Mouse (Mus musculus): ENCODE results near the gene Fiz1. TPM values are rescaled to one million over a fixed set of nuclear protein-coding genes. Genes with fewer than 3 reads are reported as not detected.

The Fiz1 gene
- total RNA-seq, 2 experiments from 2014 or later = 19.6 to 25.1 TPM

DNA sequence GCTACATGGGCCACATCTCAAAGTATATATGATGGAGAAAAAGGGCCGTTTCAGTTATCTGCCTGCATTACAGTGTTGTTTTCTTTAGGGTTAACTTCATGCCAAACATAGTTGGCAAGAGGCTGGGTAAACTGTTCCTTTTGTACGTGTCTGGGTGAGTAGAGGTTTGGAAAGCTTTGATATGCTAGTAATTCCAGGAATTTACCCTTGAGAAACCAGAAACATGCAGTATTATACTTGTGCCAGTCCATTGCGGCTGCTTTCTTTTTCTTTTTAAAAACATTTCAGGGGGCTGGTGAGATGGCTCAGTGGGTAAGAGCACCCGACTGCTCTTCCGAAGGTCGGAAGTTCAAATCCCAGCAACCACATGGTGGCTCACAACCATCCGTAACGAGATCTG is 17.6 kb downstream of the Fiz1 start:
- no peak for DNase-seq

DNA sequence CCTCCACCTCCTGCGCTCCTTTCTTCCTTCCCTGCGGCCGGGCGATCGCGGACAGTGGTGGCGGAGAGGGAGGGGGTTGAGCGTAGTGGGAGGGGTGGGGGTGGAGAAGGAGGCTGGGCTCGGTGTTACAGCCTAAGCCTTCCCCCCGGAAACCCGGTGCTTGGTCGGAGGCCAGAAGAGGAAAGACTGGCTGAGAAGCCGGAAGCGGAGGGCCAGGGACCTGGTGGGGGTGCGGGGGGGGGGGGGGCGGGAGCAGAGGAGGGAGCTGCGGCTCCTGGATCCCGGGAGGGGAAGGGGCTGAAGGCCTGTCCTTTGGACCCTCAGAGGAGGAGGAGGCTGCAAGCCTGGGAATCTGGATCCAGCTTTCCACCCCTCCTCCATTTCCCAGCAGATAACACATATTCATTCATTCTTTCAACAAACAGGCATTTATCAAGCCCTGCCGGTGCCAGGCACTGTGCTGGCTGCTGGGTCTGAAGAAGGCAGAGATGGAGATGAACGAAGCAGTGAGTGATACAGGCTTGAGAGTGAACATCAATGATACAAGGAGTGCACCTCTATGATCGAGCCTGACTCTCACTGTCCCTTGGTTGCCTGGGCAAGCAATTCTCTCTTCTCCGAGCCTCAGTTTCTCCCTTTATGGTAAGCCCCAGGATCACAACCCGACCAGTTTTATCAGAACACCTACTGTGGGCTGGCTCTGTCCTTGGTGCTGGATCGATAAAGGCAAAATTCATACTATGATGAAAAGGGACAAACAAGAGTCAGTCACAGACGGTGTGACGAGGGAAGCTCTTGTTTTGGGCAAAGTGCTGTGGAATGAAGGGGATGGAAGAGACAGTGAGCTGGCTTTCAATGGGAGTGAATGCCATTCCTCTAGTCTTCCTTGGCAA is 18.2 kb downstream of the Fiz1 start, which contains the start of gene Zfp579:
TSS of gene Zfp579 (minus strand) at position 156 of the 893 bp plus-strand sequence.
- peak; percentile 91 to 93 for DNase-seq

DNA sequence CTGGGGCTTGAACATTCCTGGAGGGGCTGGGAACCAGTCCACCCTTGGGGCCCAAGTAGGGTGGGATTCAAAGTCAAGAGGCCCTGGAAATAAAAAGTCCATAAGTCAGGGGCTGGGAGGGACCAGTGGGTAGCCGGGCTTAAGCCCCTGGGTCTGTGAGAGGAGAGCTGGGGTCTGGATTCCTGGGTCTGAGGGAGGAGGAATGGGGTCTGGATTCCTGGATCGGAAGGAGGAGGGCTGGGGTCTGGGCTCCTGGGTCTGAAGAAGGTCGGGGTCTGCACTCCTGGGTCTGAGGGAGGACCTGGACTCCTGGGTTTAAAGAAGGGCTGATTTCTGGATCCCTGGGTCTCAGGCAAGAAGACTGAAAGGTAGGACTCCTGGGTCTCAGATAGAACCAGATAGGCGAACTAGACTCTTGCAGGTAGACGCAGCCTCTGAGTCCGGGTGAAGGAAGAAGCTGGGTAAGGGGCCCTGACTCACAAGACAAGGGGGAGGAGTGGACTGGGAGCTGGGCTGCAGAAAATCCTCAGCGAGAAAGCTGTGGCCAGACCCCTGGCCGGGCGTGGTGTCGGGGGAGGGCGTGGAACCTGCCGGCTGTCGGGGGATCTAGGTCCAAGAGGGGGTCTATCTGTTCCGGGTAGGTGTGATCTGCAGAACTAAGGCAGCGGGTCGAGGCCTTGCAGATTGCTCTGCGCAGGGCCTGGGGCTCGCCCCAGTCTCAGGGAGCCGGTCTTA is 19.1 kb downstream of the Fiz1 start:
- DNase-seq = no peak

DNA sequence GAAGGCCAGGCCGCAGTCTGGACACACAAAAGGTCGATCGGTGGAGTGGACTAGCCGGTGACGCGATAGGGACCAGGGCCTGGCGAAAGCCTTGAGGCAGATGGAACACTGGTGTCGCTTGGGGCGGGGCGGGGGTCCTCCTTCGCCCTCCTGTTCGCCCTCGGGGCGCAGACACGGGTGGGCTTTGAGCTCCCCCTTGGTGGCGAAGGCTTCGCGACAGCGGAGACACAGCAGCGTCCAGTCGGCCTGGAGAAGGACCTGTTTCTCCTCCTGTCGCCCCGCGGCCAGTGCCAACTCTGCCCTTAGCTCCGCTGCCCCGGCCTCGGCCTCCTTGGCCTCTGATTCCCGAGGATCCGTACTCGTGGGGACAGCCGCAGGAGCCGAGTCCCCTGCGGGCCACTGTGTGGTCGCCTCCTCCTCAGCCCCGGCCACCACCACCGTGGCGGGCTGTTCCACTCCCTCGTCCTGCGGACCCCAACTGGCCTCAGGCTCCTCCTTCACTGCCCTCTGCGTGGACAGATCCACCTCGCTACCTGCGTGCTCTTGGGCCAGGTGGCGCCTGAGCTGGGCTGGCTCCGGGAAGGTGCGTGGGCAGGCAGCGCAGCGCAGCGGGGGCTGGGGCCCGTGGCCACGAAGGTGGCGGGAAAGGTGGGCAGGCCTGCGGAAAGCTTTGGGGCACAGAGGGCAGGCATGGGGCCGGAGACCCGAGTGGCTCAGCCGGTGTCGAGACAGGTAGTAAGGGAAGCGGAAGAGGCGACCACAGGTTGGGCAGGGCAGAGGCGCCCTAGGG is 20.3 kb downstream of the Fiz1 start:
- DNase-seq = no peak

DNA sequence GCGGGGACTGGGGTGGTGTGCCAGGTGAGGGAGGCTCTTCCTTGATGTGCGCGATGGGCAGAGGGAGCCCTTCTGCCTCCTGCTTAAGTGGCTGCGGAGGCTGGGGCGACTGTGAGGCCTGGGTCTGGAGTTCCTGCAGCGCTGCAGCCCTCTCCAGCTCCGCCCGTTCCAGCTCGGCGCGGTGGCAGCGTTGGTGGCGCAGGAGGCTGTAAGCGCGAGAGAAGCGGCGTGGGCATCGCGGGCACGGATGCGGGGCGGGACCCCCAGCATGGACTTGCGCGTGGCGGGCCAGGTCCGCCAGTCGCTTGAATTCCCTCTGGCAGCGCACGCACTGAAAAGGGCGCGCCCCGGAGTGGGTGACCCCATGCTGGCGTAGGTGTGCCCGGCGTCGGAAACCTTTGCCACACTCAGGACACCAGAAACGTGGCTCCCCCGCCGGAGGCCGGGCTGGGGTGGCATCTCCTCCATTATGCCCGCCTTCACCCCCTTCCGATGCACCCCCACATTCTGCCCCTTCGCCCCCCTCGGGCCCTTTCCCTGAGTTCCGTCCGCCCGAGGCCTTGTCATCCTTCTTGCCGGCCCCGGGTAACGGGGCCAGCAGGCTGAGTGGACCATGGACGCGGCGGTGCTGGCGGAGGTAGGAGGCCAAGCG is 21.0 kb downstream of the Fiz1 start:
- DNase-seq = no peak

DNA sequence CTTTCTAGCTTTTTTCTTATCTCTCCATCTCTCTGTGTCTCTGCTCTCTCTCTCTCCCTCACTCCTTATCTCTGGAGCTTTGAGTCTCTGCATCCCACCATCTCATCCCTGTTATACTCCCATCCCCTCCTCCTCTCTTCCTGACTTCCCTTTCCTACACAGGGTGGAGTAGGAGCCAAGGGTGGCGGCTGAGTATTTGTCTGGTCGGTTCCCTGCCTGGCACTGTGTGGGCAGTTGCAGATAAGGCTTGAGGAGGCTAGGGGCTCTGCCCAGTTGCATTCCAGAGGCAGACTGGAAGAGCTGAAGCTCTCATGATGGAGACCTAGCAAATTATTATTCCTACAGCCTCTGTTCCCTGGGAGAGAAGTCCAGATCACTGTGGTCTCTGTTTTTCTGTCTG is 26.2 kb downstream of the Fiz1 start:
- DNase-seq = no peak

DNA sequence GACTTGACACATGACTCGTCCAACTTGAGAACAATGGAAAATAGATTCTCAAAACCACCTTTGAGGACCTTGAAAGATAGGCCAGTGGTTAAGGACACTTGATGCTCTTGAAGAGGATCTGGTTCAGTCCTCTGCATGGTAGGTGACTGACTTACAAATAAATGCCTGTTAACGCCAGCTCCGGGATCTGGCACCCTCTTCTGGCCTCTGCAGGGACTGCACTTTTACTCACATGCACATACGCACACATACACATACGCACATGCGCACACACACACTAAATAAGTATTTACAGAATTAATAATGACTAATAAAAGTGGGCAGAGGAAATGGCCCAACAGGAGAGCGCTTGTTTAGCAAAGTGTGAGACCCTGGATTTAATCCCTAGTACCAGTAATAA is 37.7 kb downstream of the Fiz1 start:
- DNase-seq = no peak

DNA sequence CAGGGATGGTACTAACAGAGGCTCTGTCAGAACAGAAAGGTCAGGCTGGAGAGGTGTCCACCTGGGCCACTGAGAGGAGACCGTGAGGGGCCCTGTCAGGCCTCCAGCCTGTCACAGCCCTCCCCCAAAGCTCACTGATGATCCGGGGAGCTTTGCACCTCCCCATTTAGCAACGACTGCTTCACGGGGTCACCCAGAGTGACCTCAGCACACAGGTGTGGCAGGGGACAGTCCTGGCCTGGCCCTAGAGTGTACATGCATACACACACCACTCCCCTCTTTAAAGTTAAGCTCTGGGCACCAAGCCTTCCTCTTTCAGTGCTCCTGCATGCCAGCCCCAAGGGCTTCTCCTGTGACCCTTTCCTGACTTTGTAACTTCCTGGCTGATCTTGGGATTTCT is 39.0 kb downstream of the Fiz1 start:
- DNase-seq = no peak

DNA sequence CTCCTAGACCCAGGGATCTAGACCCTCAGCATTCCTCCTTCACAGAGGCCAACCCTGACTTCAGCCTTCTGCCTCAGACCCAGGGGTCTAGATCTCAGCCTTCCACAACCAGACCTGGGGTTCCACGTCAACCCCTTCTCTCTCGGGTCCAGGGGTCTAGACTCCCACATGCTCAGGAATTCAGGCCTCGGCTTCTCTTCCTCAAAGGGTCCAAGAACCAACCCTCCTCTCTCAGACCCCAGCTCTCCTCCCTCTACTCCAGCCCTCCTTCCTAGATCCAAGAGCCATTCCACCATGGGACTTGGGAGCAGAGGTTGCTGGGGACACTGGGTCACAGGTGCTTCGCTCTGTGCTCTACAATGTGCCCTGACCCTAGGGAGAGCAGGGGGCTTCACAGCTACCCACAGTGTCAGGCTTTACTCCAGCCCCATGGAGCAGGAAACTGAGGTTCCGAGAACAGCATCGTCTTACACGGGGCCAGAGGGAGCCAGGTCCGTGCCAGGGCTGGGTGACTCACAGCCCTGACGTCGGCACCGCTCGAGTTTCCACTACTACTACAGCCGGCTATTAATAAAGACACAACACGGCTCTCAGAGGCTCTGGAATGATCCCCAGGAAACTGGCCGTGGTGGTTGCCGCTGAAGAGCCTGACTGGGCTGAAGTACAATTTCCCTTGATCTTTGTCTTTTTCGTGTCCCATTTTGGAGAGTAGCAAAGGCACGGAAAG is 42.0 kb downstream of the Fiz1 start:
- DNase-seq = no peak

DNA sequence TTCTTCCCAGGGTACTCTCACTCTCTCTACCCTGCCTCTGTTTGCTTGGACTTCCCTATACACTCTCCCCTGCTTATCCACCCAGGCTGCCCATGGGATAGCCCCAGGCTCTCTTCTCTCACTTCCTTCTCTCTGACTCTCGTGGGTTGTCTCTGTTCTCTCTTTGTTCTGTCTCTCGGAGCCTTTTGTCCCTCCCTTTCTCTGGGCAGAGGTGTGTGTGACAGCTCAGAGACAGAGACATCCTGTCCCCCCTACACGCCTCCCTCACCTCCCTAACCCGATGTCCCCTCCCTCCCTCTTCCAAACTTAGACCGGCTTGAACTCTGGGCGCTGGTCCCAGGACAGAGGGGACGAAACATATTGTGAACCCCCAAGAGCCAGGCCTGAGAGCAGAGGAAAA is 42.8 kb downstream of the Fiz1 start:
- no peak for DNase-seq

DNA sequence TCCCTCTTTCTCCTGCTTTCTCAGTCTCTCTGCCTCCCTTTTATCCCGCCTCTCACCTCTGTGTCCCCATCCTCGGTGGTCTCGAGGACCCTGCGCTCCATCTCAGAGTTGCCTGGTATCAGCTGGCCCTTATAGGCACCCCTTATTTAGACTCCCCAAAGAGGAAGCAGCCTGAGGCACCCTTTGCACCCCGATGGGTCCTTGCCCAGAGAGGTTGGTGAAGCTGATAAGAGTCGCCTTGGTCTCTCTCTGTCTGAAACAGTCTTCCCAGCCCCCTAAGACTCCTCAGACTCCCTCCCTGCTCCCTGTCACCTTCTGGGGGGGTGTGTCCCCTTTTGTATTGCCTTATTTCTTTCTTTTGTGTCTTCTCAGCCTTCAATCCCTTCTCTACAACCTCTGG is 43.4 kb downstream of the Fiz1 start, which contains the start of gene Sbk3:
TSS of gene Sbk3 (minus strand) at position 101 of the 400 bp plus-strand sequence.
- DNase-seq = no peak

DNA sequence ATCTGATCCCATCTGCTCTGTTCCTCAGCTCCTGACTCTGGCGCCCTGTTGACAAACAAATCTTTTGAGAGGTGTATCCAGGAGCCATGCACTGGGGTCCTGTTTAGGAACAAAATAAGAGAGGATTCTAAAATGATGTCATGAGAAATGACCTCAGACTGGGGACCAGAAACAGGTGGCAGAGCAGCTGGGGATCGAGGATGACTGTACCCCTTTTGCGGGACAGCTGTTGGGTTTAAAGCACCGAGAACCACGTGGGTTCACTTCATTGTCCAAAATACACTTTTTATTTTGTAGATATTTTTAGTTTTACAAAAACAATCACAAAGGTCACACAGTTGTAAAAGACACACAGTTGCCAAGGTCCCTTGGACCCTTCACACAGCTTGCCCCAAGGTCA is 49.5 kb downstream of the Fiz1 start:
- DNase-seq = no peak

DNA sequence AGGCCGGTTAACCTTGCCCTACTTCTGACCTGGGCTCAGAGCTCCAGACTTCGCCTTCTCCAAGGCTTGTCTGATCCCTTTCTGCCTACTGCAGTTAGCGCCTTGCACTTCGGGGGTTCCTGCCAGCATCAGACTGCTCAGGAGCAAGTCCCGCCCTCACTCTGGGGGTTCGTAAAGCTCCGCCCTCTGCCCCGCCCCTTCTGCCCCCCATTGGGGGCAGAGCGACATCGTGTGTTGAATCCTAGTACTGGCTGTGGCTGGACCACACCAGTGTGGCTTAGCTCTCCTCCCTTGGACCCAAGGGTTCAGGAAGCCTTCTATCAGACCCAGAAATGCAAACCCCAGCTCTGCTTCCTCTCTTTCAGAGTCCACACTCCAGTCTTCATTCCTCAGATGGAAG is 50.2 kb downstream of the Fiz1 start, which contains the start of gene Sbk2:
TSS of gene Sbk2 (minus strand) at position 135 of the 400 bp plus-strand sequence.
- peak; percentile 68 to 70 for DNase-seq

DNA sequence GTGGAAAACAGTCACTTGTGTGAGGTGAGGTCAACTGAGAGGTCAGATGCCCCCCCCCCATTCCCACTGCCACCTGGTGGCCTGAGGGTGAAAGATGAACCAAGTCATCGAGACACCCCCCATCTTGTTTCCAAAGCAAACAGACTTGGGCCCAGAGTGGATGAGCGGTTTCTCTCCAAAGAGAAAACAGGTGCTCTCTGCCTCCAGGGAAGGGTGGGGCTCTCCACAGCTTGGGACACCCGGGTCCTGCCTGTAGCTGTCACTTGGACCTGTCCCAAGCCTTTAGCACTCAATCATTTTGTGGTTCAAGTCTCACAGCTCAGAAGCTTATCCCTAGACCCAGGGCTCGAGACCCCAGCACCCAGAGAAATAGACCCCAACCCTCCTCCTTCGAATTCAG is 51.0 kb downstream of the Fiz1 start:
- DNase-seq = no peak

DNA sequence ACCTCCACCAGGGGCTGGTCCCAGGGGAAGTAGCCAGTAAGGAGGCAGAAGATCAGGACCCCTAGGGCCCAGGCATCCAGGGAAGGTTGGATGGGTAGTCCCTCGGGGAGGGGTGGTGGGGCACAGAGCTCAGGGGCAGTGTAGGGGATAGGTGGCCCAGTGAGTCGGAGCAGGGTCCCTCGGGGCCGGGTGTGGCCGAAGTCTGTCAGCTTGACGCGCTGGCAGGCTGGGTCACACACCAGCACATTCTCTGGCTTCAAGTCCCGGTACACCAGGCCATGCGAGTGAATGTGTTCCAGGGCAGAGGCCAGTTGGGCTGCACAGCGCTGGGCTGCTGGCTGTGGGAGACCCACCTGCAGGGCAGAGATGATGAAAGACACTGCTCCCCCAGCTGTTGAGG is 57.1 kb downstream of the Fiz1 start:
- no peak for DNase-seq

Other genes starting within 250 kb of the Fiz1 start
- not detected for gene Fam71e2, start 243.4 kb downstream of the Fiz1 start, total RNA-seq (2021)
- under 1 TPM in 1 of 2 experiments, not detected in 1; 0.47 TPM for gene Il11, start 231.8 kb downstream of the Fiz1 start, total RNA-seq (2021)
- not detected for gene Tmem190, start 231.8 kb downstream of the Fiz1 start, total RNA-seq (2021)
- gene Tmem238, start 225.0 kb downstream of the Fiz1 start, total RNA-seq (2021) = 1 to 10 TPM; 1.4 to 2.0 TPM
- gene Rpl28, start 221.8 kb downstream of the Fiz1 start, total RNA-seq (2021) = 100 to 1,000 TPM; 454 to 487 TPM
- 100 to 1,000 TPM; 103 to 109 TPM for gene Ube2s, start 202.1 kb downstream of the Fiz1 start, total RNA-seq (2021)
- 100 to 1,000 TPM; 176 to 202 TPM for gene Shisa7, start 170.0 kb downstream of the Fiz1 start, total RNA-seq (2021)
- gene Isoc2b, start 144.4 kb downstream of the Fiz1 start, total RNA-seq (2021) = 1 to 10 TPM; 4.0 to 7.8 TPM
- gene Isoc2a, start 137.5 kb downstream of the Fiz1 start, total RNA-seq (2021) = 10 to 100 TPM; 11.4 to 13.6 TPM
- under 1 TPM; 0.51 to 0.62 TPM for gene Gm36210, start 108.2 kb downstream of the Fiz1 start, total RNA-seq (2021)
- gene Zfp628, start 99.5 kb downstream of the Fiz1 start, total RNA-seq (2021) = 10 to 100 TPM; 12.7 to 13.2 TPM
- 100 to 1,000 TPM; 119 to 120 TPM for gene Nat14, start 92.7 kb downstream of the Fiz1 start, total RNA-seq (2021)
- 1 to 10 TPM; 2.9 to 3.8 TPM for gene Ssc5d, start 88.9 kb downstream of the Fiz1 start, total RNA-seq (2021)
- under 1 TPM; 0.27 to 0.30 TPM for gene Sbk2, start 50.3 kb downstream of the Fiz1 start, total RNA-seq (2021)
- 1 to 10 TPM in 1 of 2 experiments, under 1 TPM in 1; 0.70 to 1.4 TPM for gene Sbk3, start 43.5 kb downstream of the Fiz1 start, total RNA-seq (2021)
- gene Zfp579, start 18.5 kb downstream of the Fiz1 start, total RNA-seq (2021) = 10 to 100 TPM; 31.6 to 35.9 TPM
- 1 to 10 TPM; 6.5 to 8.1 TPM for gene Zfp524, start 282 bp downstream of the Fiz1 start, total RNA-seq (2021)
- not detected for gene Gm44973, start 799 bp upstream of the Fiz1 start, total RNA-seq (2021)
- 10 to 100 TPM; 33.5 to 39.7 TPM for gene Zfp865, start 5.7 kb upstream of the Fiz1 start, total RNA-seq (2021)
- 10 to 100 TPM; 56.9 to 61.9 TPM for gene Ccdc106, start 5.9 kb upstream of the Fiz1 start, total RNA-seq (2021)
- not detected for gene 4632433K11Rik, start 19.4 kb upstream of the Fiz1 start, total RNA-seq (2021)
- gene Zfp784, start 23.7 kb upstream of the Fiz1 start, total RNA-seq (2021) = 1 to 10 TPM; 5.1 to 5.4 TPM
- gene Zfp580, start 36.8 kb upstream of the Fiz1 start, total RNA-seq (2021) = 10 to 100 TPM; 34.5 to 35.2 TPM
- gene U2af2, start 47.4 kb upstream of the Fiz1 start, total RNA-seq (2021) = 100 to 1,000 TPM; 183 to 184 TPM
- 100 to 1,000 TPM; 523 to 530 TPM for gene Epn1, start 65.5 kb upstream of the Fiz1 start, total RNA-seq (2021)
- not detected for gene Rfpl4, start 102.3 kb upstream of the Fiz1 start, total RNA-seq (2021)
- gene Rasl2-9, start 111.3 kb upstream of the Fiz1 start, total RNA-seq (2021) = not detected
- not detected for gene Vmn1r55, start 135.0 kb upstream of the Fiz1 start, total RNA-seq (2021)
- not detected for gene Vmn1r56, start 182.1 kb upstream of the Fiz1 start, total RNA-seq (2021)
- not detected for gene Vmn1r57, start 203.8 kb upstream of the Fiz1 start, total RNA-seq (2021)

Measured in layer of hippocampus, postnatal 36 days (tissue).